Mouse (Mus musculus): ENCODE data around the gene Serpinb5.
A peak's percentile ranks its signal among the peaks of the same experiment; 100 is the strongest.
"Not testable (repeated sequence)": the region's sequence is repeated elsewhere in the genome, so short reads cannot be mapped to it uniquely, and the experiment has no call there.

The Serpinb5 gene

GRCm38 (mm10) chr1:106860847-106861246, at the start of gene Serpinb5:
TSS of gene Serpinb5 (plus strand) at chr1:106861173.
- peak; percentile 7 for DNase-seq

- no peak for DNase-seq
Measured at GRCm38 (mm10) chr1:106814864-106815263, 46.1 kb upstream of the Serpinb5 start.

- no peak for DNase-seq
Measured at GRCm38 (mm10) chr1:106815265-106815664, 45.7 kb upstream of the Serpinb5 start.

- DNase-seq: no peak
Measured at GRCm38 (mm10) chr1:106816766-106817165, 44.2 kb upstream of the Serpinb5 start.

- DNase-seq: no peak
Measured at GRCm38 (mm10) chr1:106818323-106818722, 42.6 kb upstream of the Serpinb5 start.

- DNase-seq: no peak
Measured at GRCm38 (mm10) chr1:106822297-106822696, 38.7 kb upstream of the Serpinb5 start.

- no peak for DNase-seq
Measured at GRCm38 (mm10) chr1:106828784-106829183, 32.2 kb upstream of the Serpinb5 start.

- DNase-seq: no peak
Measured at GRCm38 (mm10) chr1:106865543-106865942, 4.6 kb downstream of the Serpinb5 start.

GRCm38 (mm10) chr1:106866029-106866428, 5.1 kb downstream of the Serpinb5 start:
- no peak for DNase-seq

GRCm38 (mm10) chr1:106866768-106867167, 5.8 kb downstream of the Serpinb5 start:
- no peak for DNase-seq

- no peak for DNase-seq
Measured at GRCm38 (mm10) chr1:106869986-106870385, 9.0 kb downstream of the Serpinb5 start.

- DNase-seq: no peak
Measured at GRCm38 (mm10) chr1:106875193-106875886, 14.4 kb downstream of the Serpinb5 start.

GRCm38 (mm10) chr1:106876147-106876546, 15.2 kb downstream of the Serpinb5 start:
- DNase-seq: no peak

- DNase-seq: no peak
Measured at GRCm38 (mm10) chr1:106882723-106883122, 21.8 kb downstream of the Serpinb5 start.

GRCm38 (mm10) chr1:106883369-106883768, 22.4 kb downstream of the Serpinb5 start:
- DNase-seq: no peak

- DNase-seq: no peak
Measured at GRCm38 (mm10) chr1:106883812-106884211, 22.8 kb downstream of the Serpinb5 start.

GRCm38 (mm10) chr1:106895142-106895541, 34.2 kb downstream of the Serpinb5 start:
- not testable (repeated sequence) for DNase-seq

- DNase-seq: peak; percentile 10
Measured at GRCm38 (mm10) chr1:106901406-106901805, 40.4 kb downstream of the Serpinb5 start.

GRCm38 (mm10) chr1:106931954-106932353, 71.0 kb downstream of the Serpinb5 start:
- no peak for DNase-seq

Measured in kidney, postnatal 10 days (tissue).